Mouse (Mus musculus): ENCODE measurements around the gene Slc35e3. TPM values are rescaled to one million over a fixed set of nuclear protein-coding genes. Genes with fewer than 3 reads are reported as not detected.

Slc35e3 gene
- polyA plus RNA-seq, 1 experiment = 12.8 TPM

GRCm38 (mm10) chr10:117774817-117775120, 28.6 kb upstream of the Slc35e3 start:
- H3K4me3 ChIP-seq (ENCODE audit: insufficient read depth, poor library complexity, severe bottlenecking) = no peak overlapping the region
- no peaks in the 10 kb centered on the region for H3K27me3 ChIP-seq (ENCODE audit: control insufficient read depth, insufficient read depth, insufficient read length)
- H3K36me3 ChIP-seq (ENCODE audit: control insufficient read depth, insufficient read depth) = peaks cover 94% of the 10 kb centered on the region
- no peaks in the 10 kb centered on the region for H3K79me2 ChIP-seq (ENCODE audit: control insufficient read depth, insufficient read depth)
- H3ac ChIP-seq (ENCODE audit: control insufficient read depth, insufficient read length, low read depth) = no peak overlapping the region
- TF ChIP-seq USF1 (IDR thresholded peaks at IDR 0.05; ENCODE audit: low read depth) = no peak
- no peak for TF ChIP-seq MYOG (IDR thresholded peaks at IDR 0.05; ENCODE audit: control insufficient read depth, extremely low read depth, insufficient read length)
- TF ChIP-seq CTCF (IDR thresholded peaks at IDR 0.05; ENCODE audit: control insufficient read depth, insufficient read depth, insufficient read length) = no peak
- no peak for TF ChIP-seq CEBPB (IDR thresholded peaks at IDR 0.05; ENCODE audit: low read depth)
- H3K79me3 ChIP-seq (ENCODE audit: low read depth) = no peaks in the 10 kb centered on the region

- H3K79me2 ChIP-seq (ENCODE audit: control insufficient read depth, insufficient read depth) = no peaks in the 10 kb centered on the region
- no peaks in the 10 kb centered on the region for H3K27me3 ChIP-seq (ENCODE audit: control insufficient read depth, insufficient read depth, insufficient read length)
- no peak overlapping the region for H3ac ChIP-seq (ENCODE audit: control insufficient read depth, insufficient read length, low read depth)
- H3K79me3 ChIP-seq (ENCODE audit: low read depth) = no peaks in the 10 kb centered on the region
- peaks cover 94% of the 10 kb centered on the region for H3K36me3 ChIP-seq (ENCODE audit: control insufficient read depth, insufficient read depth)
- no peak overlapping the region for H3K4me3 ChIP-seq (ENCODE audit: insufficient read depth, poor library complexity, severe bottlenecking)
- TF ChIP-seq MAX (IDR thresholded peaks at IDR 0.05) (no peak), MYOG (IDR thresholded peaks at IDR 0.05; ENCODE audit: control insufficient read depth, extremely low read depth, insufficient read length) (no peak), FOSL1 (IDR thresholded peaks at IDR 0.05; ENCODE audit: insufficient read depth, low read length, poor library complexity, severe bottlenecking) (no peak), USF1 (IDR thresholded peaks at IDR 0.05; ENCODE audit: low read depth) (no peak), MYOD1 (IDR thresholded peaks at IDR 0.05; ENCODE audit: control insufficient read depth, insufficient read length, low read depth) (no peak), CEBPB (IDR thresholded peaks at IDR 0.05; ENCODE audit: low read depth) (no peak), CTCF (IDR thresholded peaks at IDR 0.05; ENCODE audit: control insufficient read depth, insufficient read depth, insufficient read length) (no peak)
Observed at GRCm38 (mm10) chr10:117774011-117774816, 28.0 kb upstream of the Slc35e3 start.

- H3K36me3 ChIP-seq (ENCODE audit: control insufficient read depth, insufficient read depth) = peaks cover 89% of the 10 kb centered on the region
- no peaks in the 10 kb centered on the region for H3K79me2 ChIP-seq (ENCODE audit: control insufficient read depth, insufficient read depth)
- no peak overlapping the region for H3ac ChIP-seq (ENCODE audit: control insufficient read depth, insufficient read length, low read depth)
- H3K27me3 ChIP-seq (ENCODE audit: control insufficient read depth, insufficient read depth, insufficient read length) = no peaks in the 10 kb centered on the region
- TF ChIP-seq FOSL1 (IDR thresholded peaks at IDR 0.05; ENCODE audit: insufficient read depth, low read length, poor library complexity, severe bottlenecking) = no peak
- H3K4me3 ChIP-seq (ENCODE audit: insufficient read depth, poor library complexity, severe bottlenecking) = no peak overlapping the region
- no peaks in the 10 kb centered on the region for H3K79me3 ChIP-seq (ENCODE audit: low read depth)
Observed at GRCm38 (mm10) chr10:117773106-117773720, 27.0 kb upstream of the Slc35e3 start.

GRCm38 (mm10) chr10:117772364-117773105, 26.4 kb upstream of the Slc35e3 start:
- H3K79me3 ChIP-seq (ENCODE audit: low read depth) = no peaks in the 10 kb centered on the region

GRCm38 (mm10) chr10:117771131-117771510, 25.0 kb upstream of the Slc35e3 start:
- Histone ChIP-seq H3K36me3 (ENCODE audit: control insufficient read depth, insufficient read depth) (peaks cover 90% of the 10 kb centered on the region), H3K79me2 (ENCODE audit: control insufficient read depth, insufficient read depth) (no peaks in the 10 kb centered on the region), H3K27me3 (ENCODE audit: control insufficient read depth, insufficient read depth, insufficient read length) (no peaks in the 10 kb centered on the region), H3K79me3 (ENCODE audit: low read depth) (no peaks in the 10 kb centered on the region), H3ac (ENCODE audit: control insufficient read depth, insufficient read length, low read depth) (no peak overlapping the region), H3K4me3 (ENCODE audit: insufficient read depth, poor library complexity, severe bottlenecking) (no peak overlapping the region)
- TF ChIP-seq MYOG (IDR thresholded peaks at IDR 0.05; ENCODE audit: control insufficient read depth, extremely low read depth, insufficient read length) = no peak
- no peak for TF ChIP-seq MAX (IDR thresholded peaks at IDR 0.05)
- TF ChIP-seq CTCF (IDR thresholded peaks at IDR 0.05; ENCODE audit: control insufficient read depth, insufficient read depth, insufficient read length) = no peak

More at GRCm38 (mm10) chr10:117772364-117773105, 26.4 kb upstream of the Slc35e3 start:
- H3K27me3 ChIP-seq (ENCODE audit: control insufficient read depth, insufficient read depth, insufficient read length) = no peaks in the 10 kb centered on the region
- H3ac ChIP-seq (ENCODE audit: control insufficient read depth, insufficient read length, low read depth) = no peak overlapping the region
- H3K79me2 ChIP-seq (ENCODE audit: control insufficient read depth, insufficient read depth) = no peaks in the 10 kb centered on the region
- H3K36me3 ChIP-seq (ENCODE audit: control insufficient read depth, insufficient read depth) = peaks cover 92% of the 10 kb centered on the region
- no peak overlapping the region for H3K4me3 ChIP-seq (ENCODE audit: insufficient read depth, poor library complexity, severe bottlenecking)
- TF ChIP-seq MYOD1 (IDR thresholded peaks at IDR 0.05; ENCODE audit: control insufficient read depth, insufficient read length, low read depth) (no peak), FOSL1 (IDR thresholded peaks at IDR 0.05; ENCODE audit: insufficient read depth, low read length, poor library complexity, severe bottlenecking) (no peak), MAX (IDR thresholded peaks at IDR 0.05) (no peak), CTCF (IDR thresholded peaks at IDR 0.05; ENCODE audit: control insufficient read depth, insufficient read depth, insufficient read length) (no peak), CEBPB (IDR thresholded peaks at IDR 0.05; ENCODE audit: low read depth) (no peak), USF1 (IDR thresholded peaks at IDR 0.05; ENCODE audit: low read depth) (no peak), MYOG (IDR thresholded peaks at IDR 0.05; ENCODE audit: control insufficient read depth, extremely low read depth, insufficient read length) (no peak)
